Mouse (Mus musculus): ENCODE results near the gene Nrtn.

The Nrtn gene

DNA sequence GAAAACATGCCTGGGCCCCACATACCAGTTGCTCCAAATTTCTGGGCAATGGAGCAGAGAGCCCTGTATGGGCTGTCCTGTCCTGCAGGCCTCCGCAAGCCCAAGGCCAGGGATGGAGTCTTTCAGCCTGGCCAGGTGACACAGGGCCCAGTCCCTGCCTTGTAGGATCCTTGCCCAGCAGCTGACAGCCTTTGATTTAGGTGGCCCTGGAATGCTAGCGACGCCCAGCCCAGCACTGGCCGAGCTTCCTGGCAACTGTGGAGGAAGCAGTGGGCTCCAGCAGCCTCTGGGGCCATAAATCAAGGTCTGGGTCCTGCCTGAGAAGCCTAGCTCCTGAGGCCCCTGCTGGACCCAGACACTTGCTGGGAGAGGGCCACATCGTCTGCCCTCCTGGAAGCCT lies 34.9 kb downstream of the Nrtn start:
- no peak for DNase-seq (ENCODE audit: low spot score in 2 of 2)

DNA sequence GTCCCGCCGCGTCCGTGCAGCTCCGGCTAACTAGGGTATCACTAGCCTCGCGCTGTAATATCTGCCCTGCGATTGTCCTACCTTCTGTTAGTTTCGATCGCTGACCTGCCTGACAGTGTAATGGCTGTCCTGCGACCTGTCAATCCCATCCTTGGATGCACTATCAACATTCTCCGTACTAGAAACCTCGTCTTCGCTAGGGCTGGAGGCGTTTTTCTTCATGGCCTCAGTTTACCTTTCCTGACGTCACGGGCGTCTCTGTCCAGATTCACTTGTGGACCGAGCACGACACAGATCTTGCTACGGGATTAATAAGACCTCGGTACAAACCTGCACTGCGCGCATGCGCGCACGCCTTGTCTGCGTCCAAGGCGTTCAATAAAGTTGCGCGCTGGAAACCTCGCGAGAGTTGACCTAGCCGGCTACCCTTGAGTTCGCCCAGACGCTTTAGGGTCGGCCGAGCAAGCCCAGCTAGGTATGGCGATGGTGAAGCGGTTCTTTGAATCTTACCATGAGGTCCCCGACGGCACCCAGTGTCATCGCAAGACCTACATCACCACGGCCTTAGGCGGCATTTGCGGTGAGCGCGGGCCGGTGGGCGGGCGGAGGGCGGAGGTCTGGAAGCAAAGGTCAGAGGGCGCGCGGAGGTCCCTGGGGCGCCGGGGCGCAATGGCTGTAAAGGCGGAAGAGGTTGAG lies 39.8 kb downstream of the Nrtn start, which contains the start of the genes Ndufa11 and Vmac:
Gene Ndufa11, plus strand, starts transcription at position 405 of the 696 bp plus-strand sequence.
Gene Vmac, minus strand, starts transcription at position 660 of the 696 bp plus-strand sequence.
- peak; percentile 92 to 93 for DNase-seq (ENCODE audit: low spot score in 2 of 2)

DNA sequence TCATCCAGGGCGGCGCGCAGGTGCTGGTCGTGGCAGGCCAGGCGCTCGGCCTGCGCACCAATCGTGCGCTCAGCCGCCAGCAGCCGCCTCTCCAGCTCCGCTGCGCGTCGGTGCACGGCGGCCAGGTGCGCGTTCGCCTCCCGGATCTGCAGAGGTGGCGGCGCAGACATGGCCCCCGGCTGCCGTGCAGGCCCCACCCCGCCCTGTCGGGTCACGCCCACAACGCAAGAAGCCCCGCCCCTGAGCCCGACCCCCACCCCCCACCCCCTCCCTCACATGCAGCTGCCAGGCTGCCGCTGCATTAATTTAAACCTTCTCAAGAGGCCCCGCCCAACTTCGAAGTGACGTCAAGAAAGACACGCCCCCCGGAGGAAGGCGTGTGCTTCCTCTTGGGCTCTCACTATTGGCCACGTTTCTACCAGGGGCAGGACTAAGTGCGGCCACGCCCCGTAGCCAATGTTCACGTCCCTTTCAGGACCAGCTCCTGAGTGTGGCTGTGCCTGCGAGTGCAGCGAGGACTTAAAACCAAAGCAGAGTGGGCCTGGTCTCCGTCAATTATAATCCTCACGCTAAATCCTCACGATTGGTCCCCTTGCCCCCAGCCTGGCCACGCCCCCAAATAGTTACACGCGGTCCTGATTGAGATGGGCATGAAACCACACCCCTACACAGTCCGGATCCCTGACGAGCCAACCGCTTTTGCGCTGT lies 40.5 kb downstream of the Nrtn start:
- DNase-seq (ENCODE audit: low spot score in 2 of 2): peak; percentile 98

DNA sequence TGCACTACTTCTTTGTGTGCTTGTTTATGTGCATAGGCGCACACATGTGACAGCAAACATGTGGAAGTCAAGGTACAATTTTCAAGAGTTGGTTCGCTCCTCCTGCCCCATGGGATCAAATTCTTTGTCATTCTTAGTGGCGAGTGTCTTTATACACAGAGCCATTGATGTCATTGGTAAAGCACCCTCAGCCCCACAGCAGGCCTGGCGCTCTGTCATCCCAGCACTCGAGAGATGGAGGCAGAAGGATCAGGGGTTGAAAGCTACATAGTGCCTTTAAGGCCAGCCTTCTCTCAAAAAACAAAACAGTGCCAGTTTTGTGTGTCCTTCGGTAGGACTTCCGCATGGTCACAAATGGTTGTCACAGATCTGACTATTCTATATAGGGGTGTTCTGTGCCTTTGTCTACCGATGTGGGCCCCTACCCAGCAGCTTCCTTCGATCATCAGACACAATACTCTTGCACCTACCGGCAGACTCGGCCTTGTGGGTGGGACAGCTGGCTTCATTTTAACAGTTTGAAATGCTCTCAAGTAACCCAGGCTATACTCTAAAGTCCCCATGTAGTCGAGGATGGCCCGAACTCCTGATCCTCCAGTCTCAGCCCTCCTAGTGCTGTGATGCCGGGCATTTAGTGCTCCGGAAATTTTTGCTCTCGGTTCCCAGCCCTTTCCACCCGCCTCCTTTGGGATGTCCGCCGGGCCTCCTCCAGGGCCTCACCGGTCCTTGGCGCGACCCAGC lies 41.2 kb downstream of the Nrtn start:
- peak in 1 of 2 experiments; percentile 6 for DNase-seq (ENCODE audit: low spot score in 2 of 2)

DNA sequence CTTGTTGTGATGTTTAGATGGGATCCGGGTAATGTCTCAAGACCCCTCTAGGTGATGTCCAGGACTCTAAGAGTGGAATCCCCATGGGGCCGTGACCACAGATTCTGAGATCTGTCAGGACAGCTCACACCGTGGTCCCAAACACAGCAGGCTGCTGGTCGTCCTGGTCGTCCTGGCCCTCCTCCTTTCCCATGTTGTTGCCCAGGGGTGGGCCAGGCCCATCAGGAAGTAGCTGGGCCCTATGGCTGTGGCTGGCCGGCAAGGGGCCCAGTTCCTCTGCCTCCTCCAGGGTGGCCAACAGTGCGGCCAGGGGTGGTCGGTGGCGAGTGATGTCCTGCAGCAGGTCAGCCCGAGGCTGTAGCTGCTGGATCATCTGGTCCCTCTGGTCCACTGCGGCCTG lies 42.0 kb downstream of the Nrtn start:
- no peak for DNase-seq (ENCODE audit: low spot score in 2 of 2)

DNA sequence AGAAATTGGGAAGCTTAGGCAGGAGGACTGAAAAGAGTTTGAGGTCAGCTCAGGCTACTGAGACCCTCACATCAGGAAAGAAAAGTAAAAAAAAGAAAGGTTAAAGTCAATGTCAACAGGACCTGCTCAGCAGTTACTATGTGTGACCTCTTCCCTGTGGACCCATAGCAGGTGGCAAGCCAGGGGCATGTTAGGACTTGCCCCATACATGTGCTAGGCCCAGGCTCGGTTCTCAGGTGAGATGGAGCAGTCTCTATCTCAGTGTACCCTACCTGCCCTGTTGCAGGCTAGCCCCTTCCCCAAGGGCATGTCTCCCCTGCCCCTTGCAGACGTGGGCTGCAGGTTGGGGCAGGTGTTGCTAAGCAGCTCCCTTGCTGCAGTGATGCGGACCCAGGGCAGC lies 47.6 kb downstream of the Nrtn start:
- DNase-seq (ENCODE audit: low spot score in 2 of 2): no peak

DNA sequence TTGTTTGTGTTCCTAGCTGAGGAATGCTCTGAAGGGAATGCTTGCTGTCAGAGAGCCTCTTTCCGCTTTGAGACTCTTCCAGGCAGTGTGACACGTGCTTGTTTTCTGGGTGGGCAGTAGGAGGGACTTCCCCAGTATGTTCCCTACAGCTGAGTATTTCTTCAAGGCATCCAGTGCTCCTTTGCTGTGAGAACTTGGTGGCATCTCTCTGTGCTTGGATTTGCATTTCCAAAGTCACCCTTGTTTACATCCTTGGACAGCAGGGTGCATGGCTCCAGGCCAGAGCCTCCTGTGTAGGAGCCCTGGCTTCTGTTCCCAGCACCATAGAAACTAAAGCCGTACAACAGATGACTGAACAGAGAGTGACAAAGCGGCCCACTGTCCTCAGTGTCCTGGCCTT lies 48.6 kb downstream of the Nrtn start:
- no peak for DNase-seq (ENCODE audit: low spot score in 2 of 2)

DNA sequence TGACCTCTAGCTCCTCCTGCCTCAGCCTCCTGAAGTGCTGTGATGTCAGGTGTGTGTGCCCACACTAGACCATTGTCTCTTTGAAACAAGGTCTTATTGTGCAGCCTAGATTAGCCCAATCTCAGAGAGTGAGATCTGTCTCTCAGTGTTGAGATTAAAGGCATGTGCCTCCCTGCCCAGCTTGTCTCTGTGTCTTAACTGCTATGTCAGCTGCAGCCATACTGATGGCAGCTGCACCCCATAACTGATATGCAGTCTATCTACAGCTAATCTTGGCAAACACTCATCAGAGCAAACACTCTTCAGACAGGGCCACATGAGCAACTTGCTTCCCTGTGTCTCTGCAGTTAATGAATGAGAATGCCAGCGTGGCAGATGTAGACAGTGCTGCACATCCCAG lies 50.8 kb downstream of the Nrtn start:
- DNase-seq (ENCODE audit: low spot score in 2 of 2): no peak

DNA sequence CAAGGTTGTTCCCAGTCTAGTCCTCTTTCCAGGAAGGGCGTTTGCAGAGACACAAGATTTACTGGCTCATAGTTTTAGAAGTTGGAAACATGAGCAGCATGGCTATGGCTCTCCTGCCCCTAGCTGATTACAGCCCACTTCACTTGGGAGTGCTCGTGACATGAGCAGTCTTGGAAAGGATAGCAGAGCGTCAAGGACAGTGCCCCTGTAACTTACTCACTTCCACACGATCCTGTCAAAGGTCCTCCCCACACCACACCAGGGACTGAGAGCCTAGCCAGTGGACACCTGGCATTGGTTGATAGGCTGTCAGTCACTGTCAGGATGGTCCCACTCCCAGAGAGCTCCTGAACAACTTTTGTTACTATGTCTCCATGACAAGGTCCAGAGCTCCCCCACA lies 54.3 kb downstream of the Nrtn start:
- no peak for DNase-seq (ENCODE audit: low spot score in 2 of 2)

Measured in natural killer cell, adult 2 months (primary cell).